Mouse (Mus musculus): ENCODE measurements at regions not wholly inside any gene's neighbourhood (a gene's known extent, or its start where the extent isn't known, plus 50 kb on each side); places are given as distances from the start of the nearest gene placed in this dataset.

GRCm38 (mm10) chr6:123930951-123931350, 77.7 kb upstream of the Vmn2r25 start:
- peak; percentile 66 to 78 for DNase-seq

DNA sequence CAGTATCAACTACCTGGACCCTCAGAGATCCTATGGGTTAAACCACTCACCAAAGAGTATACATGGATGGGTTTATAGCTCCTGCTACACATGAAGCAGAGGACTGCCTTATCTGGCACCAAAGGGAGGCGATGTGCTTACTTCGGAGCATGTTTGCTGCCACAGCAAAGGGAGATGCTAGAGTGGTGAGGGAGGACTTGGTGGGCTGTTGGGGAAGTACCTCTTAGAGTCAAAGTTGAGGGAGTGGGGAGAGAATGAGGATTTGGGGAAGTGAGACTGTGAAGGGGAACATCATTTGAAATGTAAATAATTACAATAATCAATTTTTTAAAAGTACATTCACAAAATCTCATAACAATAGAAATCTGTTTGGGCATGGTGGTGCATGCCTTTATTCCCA, 84.7 kb upstream of the Vmn2r25 start:
- DNase-seq = no peak

DNA sequence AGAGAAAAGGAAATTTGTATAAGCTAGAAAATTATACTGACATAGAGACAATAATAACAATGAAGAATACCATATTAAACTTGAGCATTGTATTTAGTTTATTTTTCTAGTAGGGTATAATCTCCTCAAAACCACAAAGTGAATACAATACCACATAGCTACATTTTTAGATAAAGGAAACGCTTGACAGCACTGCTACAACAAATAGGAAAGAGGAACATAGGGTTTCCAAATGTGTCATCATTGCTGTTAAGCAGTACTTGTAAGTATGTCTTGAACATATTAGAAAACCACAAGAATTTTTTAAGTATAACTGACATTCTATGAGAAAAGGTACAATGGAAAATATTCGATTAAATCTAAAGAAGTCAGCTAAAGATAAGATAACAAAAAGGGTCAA, 63.0 kb upstream of the Vmn2r26 start:
- DNase-seq = no peak

DNA sequence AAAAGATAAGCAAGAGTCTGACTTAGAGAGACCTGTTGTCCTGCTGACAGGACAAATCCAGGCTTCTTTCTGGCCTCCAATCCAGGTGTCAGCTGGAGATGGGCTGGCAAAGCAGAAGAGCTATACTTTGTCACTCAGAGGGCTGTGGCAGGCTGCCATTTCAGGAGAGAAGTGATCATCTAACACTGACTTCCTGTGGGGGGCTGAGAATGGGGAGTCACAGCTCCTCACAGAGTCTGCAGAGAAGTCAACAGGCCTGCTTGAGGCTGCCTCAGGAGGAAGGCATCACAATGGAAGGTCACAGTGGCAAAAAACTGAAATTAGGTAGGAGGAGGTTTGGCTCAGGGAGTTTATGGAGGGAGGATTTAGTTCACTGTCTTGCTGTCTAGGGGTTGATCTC, 53.2 kb upstream of the Vmn2r26 start:
- peak; percentile 1 for DNase-seq

Measured in cerebellum, postnatal 14 days (tissue).